Mouse (Mus musculus) stomach, embryonic 14.5 days (tissue): Measurements from ENCODE around the gene Angpt4. TPM values are rescaled to one million over a fixed set of nuclear protein-coding genes. Genes with fewer than 3 reads are reported as not detected.

ENCODE experiments used
- microRNA counts: library from miRNA; unstranded; fragments of <30 nt; microRNA quantifications from one replicate; lab custom pipeline; 2016
- microRNA-seq: library from miRNA; unstranded; fragments of <30 nt; microRNA quantifications from one replicate; pipeline ENCODE4, GENCODE M21; 2016
- polyA plus RNA-seq: library from polyadenylated mRNA; unstranded; fragments of >200 nt; fragmentation: Nextera tagmentation; extraction: Ambion mirVana; gene quantifications from 2 replicates; pipeline ENCODE4 v1.2.1, GENCODE M21; 2014

The Angpt4 gene
- polyA plus RNA-seq, 1 experiment from 2014 or later, result 0.58 TPM

MicroRNAs within 50 kb of the gene (microRNA counts, 519-probe panel; counts per million panel counts)
- not detected for microRNA mmu-miR-1953 (lab: Ali Mortazavi, UCI)

Small RNA genes lying within 50 kb of the gene (microRNA-seq; reads per million reads assigned to microRNA genes)
- 1.8 reads per million for gene Mir1953

Other genes with a start within 250 kb of the Angpt4 start
- gene Rad21l, start 242.7 kb upstream of the Angpt4 start, polyA plus RNA-seq, result not detected in 2 replicates
- gene Tmem74b, start 209.2 kb upstream of the Angpt4 start, polyA plus RNA-seq, result 1.1 and 1.6 TPM in 2 replicates
- 43.1 and 44.3 TPM in 2 replicates for gene Psmf1, start 167.0 kb upstream of the Angpt4 start, polyA plus RNA-seq
- gene Rspo4, start 68.3 kb upstream of the Angpt4 start, polyA plus RNA-seq, result not detected in 2 replicates
- gene Fam110a, start 69.0 kb downstream of the Angpt4 start, polyA plus RNA-seq, result 27.4 and 28.6 TPM in 2 replicates
- gene Slc52a3, start 85.3 kb downstream of the Angpt4 start, polyA plus RNA-seq, result 2.9 and 3.6 TPM in 2 replicates
- gene Scrt2, start 170.3 kb downstream of the Angpt4 start, polyA plus RNA-seq, result 0.10 and 0.12 TPM in 2 replicates
- gene Srxn1, start 194.3 kb downstream of the Angpt4 start, polyA plus RNA-seq, result 7.6 and 11.4 TPM in 2 replicates
- gene Tcf15, start 232.4 kb downstream of the Angpt4 start, polyA plus RNA-seq, result 12.9 and 14.1 TPM in 2 replicates